Mouse (Mus musculus) neural tube, embryonic 13.5 days (tissue): ENCODE measurements around the gene Umod. TPM values are rescaled to one million over a fixed set of nuclear protein-coding genes. Genes with fewer than 3 reads are reported as not detected.

Source experiments
- ATAC-seq: fragments of 200-750 bp; cut with Nextera tagmentation; 2 replicates; pipeline ENCODE4 v1.8.0; 2017; ENCODE audit warnings: low read depth, mild to moderate bottlenecking, moderate TSS enrichment, moderate library complexity
- H3K27ac ChIP-seq: fragments of 300-500 bp; sonication (generic); replicated peaks from 2 replicates; pipeline ENCODE4 v1.5.1; 2015; ENCODE audit warnings: moderate library complexity, mild to moderate bottlenecking, inconsistent platforms
- H3K27me3 ChIP-seq: fragments of 300-500 bp; sonication (generic); 2 replicates; pipeline ENCODE4 v1.6.1; 2015; ENCODE audit warnings: mild to moderate bottlenecking, inconsistent platforms
- H3K36me3 ChIP-seq: fragments of 300-500 bp; sonication (generic); 2 replicates; pipeline ENCODE4 v1.6.1; 2015; ENCODE audit warnings: mild to moderate bottlenecking, inconsistent platforms
- H3K4me1 ChIP-seq: fragments of 300-500 bp; sonication (generic); replicated peaks from 2 replicates; pipeline ENCODE4 v1.6.1; 2015; ENCODE audit warnings: inconsistent platforms
- H3K4me2 ChIP-seq: fragments of 300-500 bp; sonication (generic); 2 replicates; pipeline ENCODE4 v1.6.1; 2015; ENCODE audit warnings: inconsistent platforms, mild to moderate bottlenecking, moderate library complexity
- H3K4me3 ChIP-seq: fragments of 300-500 bp; sonication (generic); 2 replicates; pipeline ENCODE4 v1.5.1; 2015; ENCODE audit warnings: mild to moderate bottlenecking, inconsistent platforms
- H3K9ac ChIP-seq: fragments of 300-500 bp; sonication (generic); 2 replicates; pipeline ENCODE4 v1.6.1; 2015; ENCODE audit warnings: moderate library complexity, mild to moderate bottlenecking, inconsistent platforms
- H3K9me3 ChIP-seq: fragments of 300-500 bp; sonication (generic); 2 replicates; pipeline ENCODE4 v1.6.1; 2016; ENCODE audit warnings: inconsistent platforms
- WGBS: fragments of 180-500 bp; shearing (Covaris S2); methylation state at CpG from one replicate; pipeline ENCODE4 v1.1.7; 2015; 5-methylcytosine and 5-hydroxymethylcytosine counted together
- polyA plus RNA-seq: library from polyadenylated mRNA; unstranded; fragments of >200 nt; fragmentation: Nextera tagmentation; extraction: Ambion mirVana; gene quantifications from 2 replicates; pipeline ENCODE4 v1.2.1, GENCODE M21; 2015

The Umod gene
- polyA plus RNA-seq, 1 experiment from 2014 or later = not detected

- no peak overlapping the region for H3K4me2 ChIP-seq
- 0% methylated on average over 2 of the region's 2 CpGs for WGBS
- no peaks in the 10 kb centered on the region for H3K9me3 ChIP-seq
- no peaks in the 10 kb centered on the region for H3K36me3 ChIP-seq
- H3K27ac ChIP-seq = 0 out of 2 replicates have a peak overlapping the region, but pooled peaks have one; percentile 9
- H3K4me1 ChIP-seq = peaks cover 14% of the 10 kb centered on the region
- no peak overlapping the region for H3K4me3 ChIP-seq
- H3K9ac ChIP-seq = no peak overlapping the region
- H3K27me3 ChIP-seq = no peaks in the 10 kb centered on the region
- ATAC-seq = peak; percentile 96
Measured at GRCm38 (mm10) chr7:119420730-119421129, 58.4 kb downstream of the Umod start.

GRCm38 (mm10) chr7:119418523-119418922 lies 60.6 kb downstream of the Umod start:
- 85% methylated on average over 1 of the region's 1 CpGs for WGBS
- Histone ChIP-seq H3K27ac (no peak overlapping the region), H3K36me3 (no peaks in the 10 kb centered on the region), H3K27me3 (no peaks in the 10 kb centered on the region), H3K4me2 (no peak overlapping the region), H3K9me3 (no peaks in the 10 kb centered on the region), H3K4me3 (no peak overlapping the region), H3K4me1 (peaks cover 14% of the 10 kb centered on the region), H3K9ac (no peak overlapping the region)
- ATAC-seq = no peak

Other genes with a start within 250 kb of the Umod start
- gene Gp2, start 20.0 kb downstream of the Umod start, polyA plus RNA-seq = not detected in 2 replicates
- gene Acsm5, start 40.2 kb upstream of the Umod start, polyA plus RNA-seq = not detected in 2 replicates
- 0.36 and 0.49 TPM in 2 replicates for gene Pdilt, start 44.2 kb upstream of the Umod start, polyA plus RNA-seq
- not detected in 2 replicates for gene Acsm2, start 75.1 kb upstream of the Umod start, polyA plus RNA-seq
- not detected in 2 replicates for gene Acsm1, start 127.7 kb upstream of the Umod start, polyA plus RNA-seq
- not detected in 2 replicates for gene Acsm4, start 210.7 kb upstream of the Umod start, polyA plus RNA-seq
- gene Thumpd1, start 241.5 kb upstream of the Umod start, polyA plus RNA-seq = 67.5 and 73.4 TPM in 2 replicates